Mouse (Mus musculus) neural tube, embryonic 14.5 days (tissue): ENCODE results near the gene Tctex1d4. TPM values are rescaled to one million over a fixed set of nuclear protein-coding genes. Genes with fewer than 3 reads are reported as not detected.
A peak's percentile ranks its signal among the peaks of the same experiment; 100 is the strongest.

Experiments used
- ATAC-seq: fragments of 200-750 bp; cut with Nextera tagmentation; 2 replicates; pipeline ENCODE4 v1.8.0; 2017; ENCODE audit warnings: low read depth, mild to moderate bottlenecking, moderate TSS enrichment, moderate library complexity
- H3K27ac ChIP-seq: fragments of 300-500 bp; sonication (generic); 2 replicates; pipeline ENCODE4 v1.5.1; 2014; ENCODE audit warnings: low read depth, mild to moderate bottlenecking, control low read depth, low read length, moderate library complexity, mixed read lengths
- H3K27me3 ChIP-seq: fragments of 300-500 bp; sonication (generic); 2 replicates; pipeline ENCODE4 v1.6.1; 2014; ENCODE audit warnings: low read length; ENCODE audit not compliant: control insufficient read depth, insufficient read depth
- H3K36me3 ChIP-seq: fragments of 300-500 bp; sonication (generic); 2 replicates; pipeline ENCODE4 v1.6.1; 2014; ENCODE audit warnings: low read length, mixed read lengths; ENCODE audit not compliant: control insufficient read depth, insufficient read depth
- H3K4me1 ChIP-seq: fragments of 300-500 bp; sonication (generic); 2 replicates; pipeline ENCODE4 v1.6.1; 2014; ENCODE audit warnings: low read length; ENCODE audit not compliant: control insufficient read depth, insufficient read depth
- H3K4me2 ChIP-seq: fragments of 300-500 bp; sonication (generic); 2 replicates; pipeline ENCODE4 v1.6.1; 2014; ENCODE audit warnings: mild to moderate bottlenecking, low read depth, low read length, control low read depth
- H3K4me3 ChIP-seq: fragments of 300-500 bp; sonication (generic); 2 replicates; pipeline ENCODE4 v1.5.1; 2014; ENCODE audit warnings: low read depth, low read length, control low read depth, mixed read lengths
- H3K9ac ChIP-seq: fragments of 300-500 bp; sonication (generic); replicated peaks from 2 replicates; pipeline ENCODE4 v1.6.1; 2014; ENCODE audit warnings: low read depth, mild to moderate bottlenecking, control low read depth, low read length, mixed read lengths
- H3K9me3 ChIP-seq: fragments of 300-500 bp; sonication (generic); 2 replicates; pipeline ENCODE4 v1.6.1; 2016; ENCODE audit warnings: low read length; ENCODE audit not compliant: control insufficient read depth
- WGBS: fragments of 180-500 bp; shearing (Covaris S2); extraction: QIAGEN DNeasy Blood & Tissue Kit; methylation state at CpG from one replicate; pipeline ENCODE4 v1.1.7; 2014; 5-methylcytosine and 5-hydroxymethylcytosine counted together
- polyA plus RNA-seq: library from polyadenylated mRNA; unstranded; fragments of >200 nt; fragmentation: Nextera tagmentation; extraction: Ambion mirVana; gene quantifications from 2 replicates; pipeline ENCODE4 v1.2.1, GENCODE M21; 2014

Gene Tctex1d4
- polyA plus RNA-seq, 1 experiment from 2014 or later: not detected

- Histone ChIP-seq H3K9ac (no peak overlapping the region), H3K27ac (no peak overlapping the region), H3K4me3 (no peak overlapping the region), H3K36me3 (peaks cover 13% of the 10 kb centered on the region), H3K9me3 (no peaks in the 10 kb centered on the region), H3K4me1 (no peaks in the 10 kb centered on the region), H3K4me2 (no peak overlapping the region), H3K27me3 (no peaks in the 10 kb centered on the region)
- no peak for ATAC-seq
- 89% methylated on average over 1 of the region's 1 CpGs for WGBS
Observed at GRCm38 (mm10) chr4:117113237-117113636, 13.4 kb upstream of the Tctex1d4 start.

GRCm38 (mm10) chr4:117115592-117115991, 11.0 kb upstream of the Tctex1d4 start:
- no peak for ATAC-seq
- Histone ChIP-seq H3K9me3 (no peaks in the 10 kb centered on the region), H3K27ac (no peak overlapping the region), H3K36me3 (peaks cover 5% of the 10 kb centered on the region), H3K4me2 (no peak overlapping the region), H3K27me3 (no peaks in the 10 kb centered on the region), H3K4me3 (no peak overlapping the region), H3K4me1 (peaks cover 5% of the 10 kb centered on the region; the same call in 1 of the 2 replicates), H3K9ac (no peak overlapping the region)
- 88% methylated on average over 5 of the region's 5 CpGs for WGBS

GRCm38 (mm10) chr4:117117931-117118330, 8.7 kb upstream of the Tctex1d4 start:
- H3K27me3 ChIP-seq: no peaks in the 10 kb centered on the region
- H3K4me2 ChIP-seq: no peak overlapping the region
- WGBS: 97% methylated on average over 7 of the region's 7 CpGs
- ATAC-seq: no peak
- peaks cover 5% of the 10 kb centered on the region; the same call in 1 of the 2 replicates for H3K4me1 ChIP-seq
- H3K9ac ChIP-seq: no peak overlapping the region
- H3K36me3 ChIP-seq: no peaks in the 10 kb centered on the region; the same call in 1 of the 2 replicates
- no peak overlapping the region for H3K27ac ChIP-seq
- no peaks in the 10 kb centered on the region for H3K9me3 ChIP-seq
- no peak overlapping the region for H3K4me3 ChIP-seq

GRCm38 (mm10) chr4:117119636-117120035, 7.0 kb upstream of the Tctex1d4 start:
- H3K9me3 ChIP-seq: no peaks in the 10 kb centered on the region
- peaks cover 5% of the 10 kb centered on the region; the same call in 1 of the 2 replicates for H3K4me1 ChIP-seq
- peak overlapping the region; percentile 75 for H3K4me2 ChIP-seq
- peak overlapping the region; percentile 73 for H3K9ac ChIP-seq
- 72% methylated on average over 5 of the region's 5 CpGs for WGBS
- no peaks in the 10 kb centered on the region for H3K27me3 ChIP-seq
- 0 out of 2 replicates have a peak, but pooled peaks have one; percentile 9 for ATAC-seq
- peak overlapping the region; percentile 95 for H3K27ac ChIP-seq
- no peaks in the 10 kb centered on the region for H3K36me3 ChIP-seq
- H3K4me3 ChIP-seq: peak overlapping the region; percentile 66

GRCm38 (mm10) chr4:117120052-117120444, 6.5 kb upstream of the Tctex1d4 start:
- Histone ChIP-seq H3K27ac (peak overlapping the region; percentile 95), H3K9me3 (no peaks in the 10 kb centered on the region), H3K9ac (peak overlapping the region; percentile 73), H3K36me3 (no peaks in the 10 kb centered on the region), H3K4me1 (peaks cover 7% of the 10 kb centered on the region; the same call in 1 of the 2 replicates), H3K4me3 (peak overlapping the region; percentile 66), H3K4me2 (peak overlapping the region; percentile 75), H3K27me3 (no peaks in the 10 kb centered on the region)
- 5% methylated on average over 10 of the region's 10 CpGs for WGBS
- peak; percentile 18 for ATAC-seq

- WGBS: under 1% methylated on average over 69 of the region's 69 CpGs
- peak overlapping the region; percentile 73 for H3K9ac ChIP-seq
- ATAC-seq: peak; percentile 94
- peak overlapping the region; percentile 95 for H3K27ac ChIP-seq
- no peaks in the 10 kb centered on the region for H3K27me3 ChIP-seq
- peak overlapping the region; percentile 66 for H3K4me3 ChIP-seq
- peak overlapping the region; percentile 75 for H3K4me2 ChIP-seq
- H3K4me1 ChIP-seq: peaks cover 14% of the 10 kb centered on the region; the same call in 1 of the 2 replicates
- H3K36me3 ChIP-seq: no peaks in the 10 kb centered on the region
- H3K9me3 ChIP-seq: no peaks in the 10 kb centered on the region
Observed at GRCm38 (mm10) chr4:117120445-117121414, 5.9 kb upstream of the Tctex1d4 start.

GRCm38 (mm10) chr4:117122209-117122608, 4.4 kb upstream of the Tctex1d4 start:
- H3K27ac ChIP-seq: no peak overlapping the region

GRCm38 (mm10) chr4:117123546-117124217, 2.9 kb upstream of the Tctex1d4 start:
- no peaks in the 10 kb centered on the region for H3K27me3 ChIP-seq
- H3K9ac ChIP-seq: no peak overlapping the region
- H3K4me3 ChIP-seq: no peak overlapping the region
- peaks cover 17% of the 10 kb centered on the region; the same call in 1 of the 2 replicates for H3K4me1 ChIP-seq
- no peak overlapping the region for H3K27ac ChIP-seq
- H3K4me2 ChIP-seq: no peak overlapping the region
- no peaks in the 10 kb centered on the region for H3K9me3 ChIP-seq
- WGBS: 81% methylated on average over 7 of the region's 9 CpGs
- H3K36me3 ChIP-seq: peaks cover 7% of the 10 kb centered on the region
- ATAC-seq: no peak

More at GRCm38 (mm10) chr4:117122209-117122608, 4.4 kb upstream of the Tctex1d4 start:
- H3K4me1 ChIP-seq: peaks cover 17% of the 10 kb centered on the region; the same call in 1 of the 2 replicates
- H3K9ac ChIP-seq: no peak overlapping the region
- ATAC-seq: no peak
- no peaks in the 10 kb centered on the region for H3K27me3 ChIP-seq
- H3K36me3 ChIP-seq: no peaks in the 10 kb centered on the region
- H3K4me2 ChIP-seq: no peak overlapping the region
- no peaks in the 10 kb centered on the region for H3K9me3 ChIP-seq
- WGBS: 86% methylated on average over 4 of the region's 4 CpGs
- H3K4me3 ChIP-seq: no peak overlapping the region

- no peaks in the 10 kb centered on the region for H3K27me3 ChIP-seq
Observed at GRCm38 (mm10) chr4:117124218-117124517, 2.4 kb upstream of the Tctex1d4 start.

More at GRCm38 (mm10) chr4:117124218-117124517, 2.4 kb upstream of the Tctex1d4 start:
- Histone ChIP-seq H3K4me3 (no peak overlapping the region), H3K36me3 (peaks cover 10% of the 10 kb centered on the region), H3K27ac (no peak overlapping the region), H3K4me1 (peaks cover 17% of the 10 kb centered on the region; the same call in 1 of the 2 replicates), H3K9me3 (no peaks in the 10 kb centered on the region), H3K9ac (no peak overlapping the region), H3K4me2 (no peak overlapping the region)
- ATAC-seq: no peak
- WGBS: 85% methylated on average over 3 of the region's 3 CpGs
